Mouse (Mus musculus) megakaryocyte, embryonic 14.5 days (primary cell): ENCODE measurements around the gene Gab1.

Source experiments
- FLI1 ChIP-seq: IDR thresholded peaks from 2 replicates; pipeline ENCODE4 v1.6.1; 2012; ENCODE audit warnings: low read length, inconsistent platforms, mixed read lengths
- GATA1 ChIP-seq: IDR thresholded peaks from 3 replicates; pipeline ENCODE4 v1.6.1; 2012; ENCODE audit warnings: mixed read lengths, low read length, inconsistent platforms, borderline replicate concordance

DNA sequence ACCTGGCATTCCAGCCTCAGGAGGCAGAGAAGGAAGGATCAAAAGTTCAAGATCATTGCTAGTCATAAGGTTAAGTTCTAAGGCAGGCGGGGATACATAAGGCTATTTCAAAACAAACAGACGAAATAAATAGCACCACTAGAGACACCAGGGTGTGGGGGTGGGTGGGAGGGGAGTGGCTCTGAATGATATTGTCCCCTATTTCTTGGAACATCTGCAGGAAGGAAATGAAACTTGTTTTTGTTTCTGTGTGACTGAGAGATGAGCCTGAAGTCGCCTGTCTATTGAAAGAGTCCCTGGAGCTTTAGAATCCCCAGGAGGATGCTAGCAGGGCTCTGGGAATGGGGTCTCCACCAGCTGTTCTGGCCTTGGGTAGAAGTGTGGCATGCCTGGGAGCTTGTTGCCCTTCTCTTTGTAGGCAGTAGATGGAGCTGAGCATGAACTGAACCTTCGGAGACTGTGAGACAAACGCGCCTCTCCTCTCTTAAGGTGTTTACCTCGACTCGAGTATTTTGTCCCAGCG lies 43.5 kb upstream of the Gab1 start:
- TF ChIP-seq GATA1: no peak
- no peak for TF ChIP-seq FLI1
